Mouse (Mus musculus) midbrain, embryonic 14.5 days (tissue): ENCODE measurements at regions not wholly inside any gene's neighbourhood (a gene's known extent, or its start where the extent isn't known, plus 50 kb on each side); places are given as distances from the start of the nearest gene placed in this dataset.

Source experiments
- ATAC-seq: fragments of 200-750 bp; cut with Nextera tagmentation; 2 replicates; pipeline ENCODE4 v1.8.0; 2017; ENCODE audit warnings: moderate number of reproducible peaks, moderate library complexity; ENCODE audit not compliant: low FRiP score, low TSS enrichment
- DNase-seq: peaks from one replicate; pipeline ENCODE4 v3.0.0-alpha.2; 2015
- H3K27ac ChIP-seq: fragments of 300-500 bp; sonication (generic); replicated peaks from 2 replicates; pipeline ENCODE4 v1.5.1; 2014; ENCODE audit warnings: mild to moderate bottlenecking, low read depth, low read length, moderate library complexity
- H3K27me3 ChIP-seq: fragments of 300-500 bp; sonication (generic); 2 replicates; pipeline ENCODE4 v1.6.1; 2014; ENCODE audit warnings: low read length, control low read depth, mixed read lengths; ENCODE audit not compliant: control insufficient read depth, insufficient read depth
- H3K36me3 ChIP-seq: fragments of 300-500 bp; sonication (generic); 2 replicates; pipeline ENCODE4 v1.6.1; 2014; ENCODE audit warnings: low read length, control low read depth; ENCODE audit not compliant: control insufficient read depth, insufficient read depth
- H3K4me1 ChIP-seq: fragments of 300-500 bp; sonication (generic); 2 replicates; pipeline ENCODE4 v1.6.1; 2014; ENCODE audit warnings: mild to moderate bottlenecking, antibody characterized with exemption, low read length, control low read depth; ENCODE audit not compliant: control insufficient read depth, insufficient read depth
- H3K4me2 ChIP-seq: fragments of 300-500 bp; sonication (generic); 2 replicates; pipeline ENCODE4 v1.6.1; 2014; ENCODE audit warnings: mild to moderate bottlenecking, low read length, moderate library complexity
- H3K4me3 ChIP-seq: fragments of 300-500 bp; sonication (generic); replicated peaks from 2 replicates; pipeline ENCODE4 v1.5.1; 2014; ENCODE audit warnings: low read depth, low read length
- H3K9ac ChIP-seq: fragments of 300-500 bp; sonication (generic); replicated peaks from 2 replicates; pipeline ENCODE4 v1.6.1; 2014; ENCODE audit warnings: mild to moderate bottlenecking, low read length, moderate library complexity
- H3K9me3 ChIP-seq: fragments of 300-500 bp; sonication (generic); 2 replicates; pipeline ENCODE4 v1.6.1; 2016; ENCODE audit warnings: low read length, control low read depth, mixed read lengths; ENCODE audit not compliant: control insufficient read depth
- WGBS: fragments of 180-500 bp; shearing (Covaris S2); extraction: QIAGEN DNeasy Blood & Tissue Kit; methylation state at CpG from one replicate; pipeline ENCODE4 v1.1.7; 2014; 5-methylcytosine and 5-hydroxymethylcytosine counted together

DNA sequence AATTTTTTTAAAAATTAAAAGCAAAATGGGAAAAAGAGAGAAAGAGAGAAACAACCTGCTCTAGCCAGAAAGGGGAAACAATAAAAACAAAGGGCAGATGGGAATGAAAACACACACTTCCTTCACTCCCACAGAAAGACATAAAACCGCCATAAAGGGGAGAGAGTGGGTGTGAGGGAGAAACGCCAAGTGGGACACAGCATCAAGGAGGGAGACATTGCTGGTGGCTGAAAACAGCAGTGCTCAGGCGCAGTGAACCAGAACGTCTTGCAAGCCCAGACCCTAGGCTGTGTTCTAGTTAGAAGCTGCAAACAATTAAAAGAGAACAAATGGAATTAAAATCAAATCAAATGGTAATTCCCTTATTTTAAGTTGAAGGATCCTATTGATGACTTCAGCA, 245.1 kb downstream of the Ube2cbp start:
- ATAC-seq, result no peak
- no peaks in the 10 kb centered on the region for H3K36me3 ChIP-seq
- H3K27me3 ChIP-seq, result no peaks in the 10 kb centered on the region
- no peak for DNase-seq
- 87% methylated on average over 4 of the region's 4 CpGs for WGBS
- H3K4me2 ChIP-seq, result no peak overlapping the region
- no peaks in the 10 kb centered on the region for H3K4me1 ChIP-seq
- no peaks in the 10 kb centered on the region for H3K9me3 ChIP-seq
- H3K9ac ChIP-seq, result no peak overlapping the region
- H3K27ac ChIP-seq, result no peak overlapping the region
- no peak overlapping the region for H3K4me3 ChIP-seq

- no peak overlapping the region for H3K27ac ChIP-seq
Measured at GRCm38 (mm10) chr9:86224530-86224929, 240.2 kb downstream of the Ube2cbp start.

DNA sequence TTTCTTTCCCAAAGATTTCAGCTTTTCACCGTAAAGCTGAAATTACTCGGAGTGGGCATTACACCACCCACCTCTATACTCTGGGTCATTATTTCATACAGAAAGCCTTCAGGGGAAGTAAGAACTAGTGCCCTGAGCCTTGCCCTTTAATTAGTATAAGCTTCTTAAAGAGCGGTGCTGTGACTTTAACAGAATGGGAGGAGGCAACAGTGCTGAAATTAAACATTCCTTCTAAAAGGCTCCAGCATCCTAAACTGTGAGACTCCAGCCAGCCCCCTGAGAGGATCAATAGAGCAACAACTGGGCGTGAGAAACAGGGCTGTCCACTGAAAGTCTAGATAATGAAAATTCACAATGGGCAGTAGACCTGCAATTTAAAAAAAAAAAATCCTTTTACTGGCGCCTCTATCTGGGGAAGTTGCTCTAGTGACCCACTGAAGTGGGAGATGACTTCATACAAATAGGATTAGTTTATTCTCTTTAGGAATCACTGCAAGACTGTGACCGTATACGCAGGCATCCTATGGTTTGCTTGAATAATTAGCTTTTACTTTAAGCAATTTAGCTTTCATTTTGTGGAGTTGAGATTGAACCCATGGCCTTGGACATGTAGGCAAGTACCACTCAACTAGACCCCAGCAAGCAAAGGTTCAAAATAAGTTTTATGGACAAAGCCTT, 233.9 kb downstream of the Ube2cbp start:
- H3K4me2 ChIP-seq, result no peak overlapping the region
- H3K4me3 ChIP-seq, result no peak overlapping the region
- H3K27ac ChIP-seq, result no peak overlapping the region
- ATAC-seq (no peak; the same call in 1 of the 2 replicates), DNase-seq (no peak)
- H3K36me3 ChIP-seq, result no peaks in the 10 kb centered on the region
- 1% methylated on average over 7 of the region's 7 CpGs for WGBS
- no peak overlapping the region for H3K9ac ChIP-seq
- H3K4me1 ChIP-seq, result no peaks in the 10 kb centered on the region
- H3K9me3 ChIP-seq, result no peaks in the 10 kb centered on the region
- no peaks in the 10 kb centered on the region for H3K27me3 ChIP-seq

More at GRCm38 (mm10) chr9:86224530-86224929, 240.2 kb downstream of the Ube2cbp start:
- no peaks in the 10 kb centered on the region for H3K9me3 ChIP-seq
- H3K27me3 ChIP-seq, result no peaks in the 10 kb centered on the region
- H3K36me3 ChIP-seq, result no peaks in the 10 kb centered on the region
- no peak overlapping the region for H3K9ac ChIP-seq
- ATAC-seq (no peak), DNase-seq (no peak)
- no peaks in the 10 kb centered on the region for H3K4me1 ChIP-seq
- no peak overlapping the region for H3K4me2 ChIP-seq
- 44% methylated on average over 3 of the region's 3 CpGs for WGBS
- H3K4me3 ChIP-seq, result no peak overlapping the region

DNA sequence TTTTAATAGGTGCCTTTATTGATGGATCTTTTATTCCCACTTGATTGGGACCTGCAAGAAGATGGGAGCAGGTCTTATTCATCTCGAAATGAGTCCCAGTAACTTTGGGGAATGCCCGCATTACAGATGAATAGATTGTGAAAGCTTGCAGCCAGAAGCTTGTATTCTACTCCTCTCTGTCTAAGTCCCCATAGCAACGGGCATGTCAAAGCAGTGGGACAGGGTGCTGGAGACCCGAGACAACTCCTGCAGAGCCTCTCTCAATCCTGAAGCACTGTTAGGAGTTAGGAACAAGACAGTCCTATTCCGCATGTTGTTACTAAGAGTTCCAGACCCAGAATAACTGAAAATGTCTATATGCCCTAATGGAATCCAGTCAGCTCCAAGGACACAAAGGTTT, 233.1 kb downstream of the Ube2cbp start:
- Histone ChIP-seq H3K9ac (no peak overlapping the region), H3K4me2 (no peak overlapping the region), H3K4me1 (no peaks in the 10 kb centered on the region), H3K27ac (no peak overlapping the region), H3K27me3 (no peaks in the 10 kb centered on the region), H3K4me3 (no peak overlapping the region), H3K9me3 (no peaks in the 10 kb centered on the region; the same call in 1 of the 2 replicates), H3K36me3 (no peaks in the 10 kb centered on the region)
- peak; percentile 40 for DNase-seq
- no peak for ATAC-seq
- WGBS, result 18% methylated on average over 5 of the region's 5 CpGs

GRCm38 (mm10) chr9:86232174-86232573, 232.6 kb downstream of the Ube2cbp start:
- H3K4me2 ChIP-seq, result no peak overlapping the region
- H3K4me1 ChIP-seq, result no peaks in the 10 kb centered on the region
- DNase-seq (no peak), ATAC-seq (no peak)
- no peaks in the 10 kb centered on the region for H3K36me3 ChIP-seq
- no peaks in the 10 kb centered on the region; the same call in 1 of the 2 replicates for H3K9me3 ChIP-seq
- H3K4me3 ChIP-seq, result no peak overlapping the region
- no peak overlapping the region for H3K27ac ChIP-seq
- H3K9ac ChIP-seq, result no peak overlapping the region
- 58% methylated on average over 1 of the region's 1 CpGs for WGBS
- no peaks in the 10 kb centered on the region for H3K27me3 ChIP-seq

- DNase-seq, result no peak
- no peaks in the 10 kb centered on the region; the same call in 1 of the 2 replicates for H3K9me3 ChIP-seq
- no peak overlapping the region for H3K9ac ChIP-seq
- no peak overlapping the region for H3K4me3 ChIP-seq
- no peaks in the 10 kb centered on the region for H3K36me3 ChIP-seq
- H3K27me3 ChIP-seq, result no peaks in the 10 kb centered on the region
- no peaks in the 10 kb centered on the region for H3K4me1 ChIP-seq
- no peak overlapping the region for H3K27ac ChIP-seq
- 91% methylated on average over 7 of the region's 7 CpGs for WGBS
- no peak overlapping the region for H3K4me2 ChIP-seq
- no peak for ATAC-seq
Measured at GRCm38 (mm10) chr9:86233775-86234174, 231.0 kb downstream of the Ube2cbp start.

GRCm38 (mm10) chr9:86238691-86239090, 226.1 kb downstream of the Ube2cbp start:
- no peaks in the 10 kb centered on the region for H3K27me3 ChIP-seq
- no peaks in the 10 kb centered on the region for H3K4me1 ChIP-seq
- H3K36me3 ChIP-seq, result no peaks in the 10 kb centered on the region
- WGBS, result 64% methylated on average over 4 of the region's 4 CpGs
- ATAC-seq, result no peak
- H3K4me2 ChIP-seq, result no peak overlapping the region
- H3K27ac ChIP-seq, result no peak overlapping the region
- H3K9ac ChIP-seq, result no peak overlapping the region
- H3K9me3 ChIP-seq, result no peaks in the 10 kb centered on the region; the same call in 1 of the 2 replicates
- H3K4me3 ChIP-seq, result no peak overlapping the region
- DNase-seq, result no peak

DNA sequence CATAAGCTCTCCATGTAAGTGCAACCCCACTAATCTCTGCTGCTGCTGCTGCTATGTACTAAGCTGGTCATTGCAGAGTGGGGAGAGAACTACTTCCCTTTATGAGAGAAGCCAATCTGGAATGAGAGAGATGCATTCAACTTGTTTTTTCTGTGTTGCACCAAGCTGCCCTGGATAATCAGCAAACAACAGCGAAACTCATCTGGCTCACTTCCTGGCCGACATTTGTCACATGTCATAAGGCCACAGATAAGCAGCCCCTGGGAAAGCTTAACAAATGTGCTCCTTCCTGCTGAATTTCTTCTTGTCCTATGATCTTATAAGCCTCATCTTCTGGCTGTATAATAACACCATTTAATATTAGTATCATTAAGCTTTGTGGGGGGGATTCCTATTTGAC, 224.5 kb downstream of the Ube2cbp start:
- 50% methylated on average over 2 of the region's 2 CpGs for WGBS
- ATAC-seq, result no peak

GRCm38 (mm10) chr9:86240896-86241295, 223.9 kb downstream of the Ube2cbp start:
- no peak overlapping the region for H3K27ac ChIP-seq
- H3K4me2 ChIP-seq, result no peak overlapping the region
- no peaks in the 10 kb centered on the region for H3K27me3 ChIP-seq
- 47% methylated on average over 7 of the region's 7 CpGs for WGBS
- H3K36me3 ChIP-seq, result no peaks in the 10 kb centered on the region
- H3K9ac ChIP-seq, result no peak overlapping the region
- DNase-seq (peak; percentile 38), ATAC-seq (no peak)
- no peak overlapping the region for H3K4me3 ChIP-seq
- no peaks in the 10 kb centered on the region for H3K4me1 ChIP-seq
- no peaks in the 10 kb centered on the region; the same call in 1 of the 2 replicates for H3K9me3 ChIP-seq

More for the DNA sequence above, 224.5 kb downstream of the Ube2cbp start:
- Histone ChIP-seq H3K9me3 (no peaks in the 10 kb centered on the region; the same call in 1 of the 2 replicates), H3K36me3 (no peaks in the 10 kb centered on the region), H3K4me2 (no peak overlapping the region), H3K27ac (no peak overlapping the region), H3K4me3 (no peak overlapping the region), H3K27me3 (no peaks in the 10 kb centered on the region), H3K9ac (no peak overlapping the region), H3K4me1 (no peaks in the 10 kb centered on the region)
- no peak for DNase-seq
